Mouse (Mus musculus): Measurements from ENCODE around the gene Mfsd7a.

DNA sequence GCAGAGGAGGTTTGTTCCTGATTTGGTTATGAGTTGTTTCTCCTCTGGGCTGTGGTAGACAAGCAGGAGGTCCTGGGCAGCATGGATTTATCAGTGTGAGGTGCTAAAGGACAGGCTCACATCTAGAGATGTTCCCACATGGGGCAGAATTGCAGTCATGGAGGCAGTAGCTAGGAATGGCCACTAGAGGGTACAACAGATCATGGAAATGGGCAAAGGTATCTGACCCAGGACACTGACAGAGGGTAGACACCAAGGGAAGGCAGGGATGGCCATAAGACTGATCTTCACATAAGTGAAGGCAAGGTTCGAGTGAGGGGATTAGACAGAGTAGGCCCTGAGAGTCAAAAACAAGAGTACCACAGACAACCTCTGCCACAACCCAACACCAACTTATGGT lies 21.5 kb downstream of the Mfsd7a start:
- no peak for TF ChIP-seq POLR2A (IDR thresholded peaks at IDR 0.05; ENCODE audit: extremely low read depth, insufficient read depth, low read length)
- TF ChIP-seq CTCF (IDR thresholded peaks at IDR 0.05; ENCODE audit: low read depth, low read length), result peak; percentile 69; the same call in 1 of the 2 replicates

Measured in liver, adult 2 months (tissue).